In the genomic region with DNA sequence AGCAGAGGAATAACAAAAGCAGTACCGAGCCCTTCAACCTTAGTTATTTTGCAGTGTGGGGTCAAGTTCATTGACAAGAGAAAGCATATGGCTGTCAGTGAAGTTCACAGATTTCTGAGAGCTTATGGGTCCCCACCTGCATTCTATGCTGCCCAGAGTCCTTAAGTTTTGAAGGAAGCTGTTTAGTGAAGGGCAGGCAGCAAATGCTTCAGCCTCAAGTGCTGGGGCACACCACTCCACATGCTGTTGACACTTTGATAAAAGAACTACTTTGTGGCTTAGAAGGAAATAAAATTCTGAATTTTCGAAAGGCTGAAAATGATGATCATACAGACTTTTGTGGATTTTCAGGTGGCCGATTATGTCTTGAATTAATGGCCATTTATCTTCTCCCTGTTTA, we compare ENCODE assay signal across 26 mouse cellular contexts.
"Had no signal": no experiment of that assay in that cellular context is flagged by ENCODE, and none has a peak within 500 bp of the region (broad histone marks: within the 10 kb centered on the region; RNA-seq: fewer than 3 reads in every experiment).

No protein-coding gene starts in this region.

- ATAC-seq: forebrain, postnatal 0 days; hindbrain, embryonic 16.5 days; inflammation-experienced regulatory T-cells, adult 6 months; intestine, embryonic 15.5 days; intestine, postnatal 0 days had no signal

- H3K27me3 ChIP-seq: heart, embryonic 12.5 days; hindbrain, embryonic 12.5 days; intestine, embryonic 15.5 days; kidney, embryonic 15.5 days; limb, embryonic 13.5 days had no signal

- DNase-seq: forebrain, postnatal 0 days; gastrocnemius, adult 2 months; gastrocnemius, postnatal 10 days; gastrocnemius, postnatal 25 days; heart, adult 18-20 months; heart, postnatal 10 days; heart, postnatal 4 days; kidney, adult 18-20 months; kidney, adult 8-10 months; kidney, postnatal 14 days; kidney, postnatal 36 days; layer of hippocampus, adult 9-11 months; layer of hippocampus, postnatal 36 days; left cerebral cortex, postnatal 4 days had no signal

- H3K4me2 ChIP-seq: heart, embryonic 12.5 days; hindbrain, embryonic 12.5 days; hindbrain, embryonic 14.5 days; intestine, embryonic 15.5 days; kidney, embryonic 15.5 days; limb, embryonic 13.5 days had no signal

- H3K9me3 ChIP-seq: heart, embryonic 10.5 days; heart, embryonic 12.5 days; hindbrain, embryonic 10.5 days; hindbrain, embryonic 12.5 days; intestine, embryonic 15.5 days; kidney, embryonic 15.5 days; limb, embryonic 13.5 days had no signal

- H3K27ac ChIP-seq: gastrocnemius, adult 2 months; heart, embryonic 10.5 days; hindbrain, embryonic 10.5 days; hindbrain, embryonic 12.5 days; hindbrain, embryonic 14.5 days; intestine, embryonic 15.5 days; kidney, embryonic 15.5 days; kidney, postnatal 0 days; limb, embryonic 13.5 days had no signal

- H3K9ac ChIP-seq: forebrain, postnatal 0 days; heart, embryonic 12.5 days; hindbrain, embryonic 12.5 days; hindbrain, embryonic 14.5 days; intestine, embryonic 15.5 days; kidney, embryonic 15.5 days; limb, embryonic 13.5 days had no signal

- H3K4me1 ChIP-seq: heart, embryonic 10.5 days; heart, embryonic 12.5 days; hindbrain, embryonic 10.5 days; hindbrain, embryonic 12.5 days; intestine, embryonic 15.5 days; kidney, embryonic 15.5 days had no signal

- H3K4me3 ChIP-seq: gastrocnemius, adult 2 months; heart, embryonic 10.5 days; heart, embryonic 12.5 days; hindbrain, embryonic 10.5 days; hindbrain, embryonic 12.5 days; intestine, embryonic 15.5 days; kidney, embryonic 15.5 days; limb, embryonic 13.5 days had no signal

- H3K36me3 ChIP-seq: heart, embryonic 10.5 days; heart, embryonic 12.5 days; hindbrain, embryonic 10.5 days; hindbrain, embryonic 12.5 days; intestine, embryonic 15.5 days; kidney, embryonic 15.5 days; limb, embryonic 13.5 days had no signal
